Mouse (Mus musculus) small intestine, adult 2 months (tissue): ENCODE data around the gene Nrbf2. TPM values are rescaled to one million over a fixed set of nuclear protein-coding genes. Genes with fewer than 3 reads are reported as not detected.

Experiments used
- H3K27ac ChIP-seq: fragments of 200-500 bp; 2 replicates; pipeline ENCODE4 v1.5.1; 2012; ENCODE audit warnings: low read depth, low read length, control low read depth, inconsistent platforms; ENCODE audit not compliant: insufficient read depth
- H3K27me3 ChIP-seq: fragments of 200-500 bp; 2 replicates; pipeline ENCODE4 v1.6.1; 2012; ENCODE audit warnings: mild to moderate bottlenecking, moderate library complexity, low read length, inconsistent platforms; ENCODE audit not compliant: control insufficient read depth, insufficient read depth
- H3K36me3 ChIP-seq: fragments of 200-500 bp; 2 replicates; pipeline ENCODE4 v1.6.1; 2012; ENCODE audit warnings: mild to moderate bottlenecking, low read length, control low read depth, inconsistent platforms; ENCODE audit not compliant: control insufficient read depth, insufficient read depth
- H3K4me1 ChIP-seq: fragments of 200-500 bp; 2 replicates; pipeline ENCODE4 v1.6.1; 2012; ENCODE audit warnings: low read length, inconsistent platforms, mixed read lengths; ENCODE audit not compliant: control insufficient read depth, insufficient read depth, insufficient read length
- H3K4me3 ChIP-seq: fragments of 200-500 bp; 2 replicates; pipeline ENCODE4 v1.5.1; 2012; ENCODE audit warnings: low read depth, mild to moderate bottlenecking, control low read depth, inconsistent platforms, low read length, moderate library complexity
- CTCF ChIP-seq: fragments of 200-500 bp; IDR thresholded peaks from 2 replicates; pipeline ENCODE4 v1.5.1; 2012; ENCODE audit warnings: low read depth, mild to moderate bottlenecking, control low read depth, inconsistent platforms, low read length, moderate library complexity, mixed read lengths; ENCODE audit not compliant: insufficient replicate concordance, insufficient read length; ENCODE audit errors: extremely low read depth
- POLR2A ChIP-seq: fragments of 200-500 bp; IDR thresholded peaks from 2 replicates; pipeline ENCODE4 v1.6.1; 2012; ENCODE audit warnings: low read depth, mild to moderate bottlenecking, control low read depth, inconsistent platforms, low read length, moderate library complexity
- WGBS: fragments of 180-500 bp; shearing (Covaris S2); methylation state at CpG from one replicate; pipeline ENCODE4 v1.1.7; 2018; 5-methylcytosine and 5-hydroxymethylcytosine counted together
- polyA plus RNA-seq: library from polyadenylated mRNA; depleted of rRNA; stranded (reverse); fragments of >200 nt; gene quantifications from 2 replicates; pipeline ENCODE4 v1.2.3, GENCODE M21; 2012; rRNA removed

Nrbf2 gene
- polyA plus RNA-seq, 1 experiment, result 9.0 TPM

DNA sequence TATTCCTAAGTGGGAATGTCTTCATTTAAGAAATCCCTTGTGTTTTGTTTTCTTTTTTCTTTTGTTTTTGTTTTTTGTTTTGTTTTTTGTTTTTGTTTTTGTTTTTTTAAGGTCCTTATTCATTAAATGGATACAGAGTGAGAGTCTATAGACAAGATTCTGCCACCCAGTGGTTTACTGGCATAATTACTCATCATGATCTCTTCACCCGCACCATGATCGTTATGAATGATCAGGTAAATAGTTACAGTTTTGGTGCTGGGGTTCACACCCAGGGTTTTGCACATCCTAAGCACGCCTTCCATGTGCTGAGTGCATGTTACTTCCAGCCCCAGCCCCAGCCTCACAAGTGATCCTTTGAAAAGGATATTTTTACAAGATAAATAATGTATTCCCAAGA, 68.2 kb downstream of the Nrbf2 start:
- TF ChIP-seq CTCF (peak; percentile 14; the same call in 1 of the 2 replicates), POLR2A (no peak)
- no peaks in the 10 kb centered on the region for H3K27me3 ChIP-seq
- no peak overlapping the region for H3K4me3 ChIP-seq
- H3K36me3 ChIP-seq, result peaks cover 36% of the 10 kb centered on the region
- WGBS, result 66% methylated on average over 3 of the region's 3 CpGs
- no peak overlapping the region for H3K27ac ChIP-seq
- H3K4me1 ChIP-seq, result peaks cover 2% of the 10 kb centered on the region; the same call in 1 of the 2 replicates

Other genes with a start within 250 kb of the Nrbf2 start
- 8.6 and 22.7 TPM in 2 replicates for gene Jmjd1c, start 189.2 kb downstream of the Nrbf2 start, polyA plus RNA-seq
- gene Reep3, start 188.4 kb downstream of the Nrbf2 start, polyA plus RNA-seq, result 7.8 and 16.4 TPM in 2 replicates